In the genomic region with DNA sequence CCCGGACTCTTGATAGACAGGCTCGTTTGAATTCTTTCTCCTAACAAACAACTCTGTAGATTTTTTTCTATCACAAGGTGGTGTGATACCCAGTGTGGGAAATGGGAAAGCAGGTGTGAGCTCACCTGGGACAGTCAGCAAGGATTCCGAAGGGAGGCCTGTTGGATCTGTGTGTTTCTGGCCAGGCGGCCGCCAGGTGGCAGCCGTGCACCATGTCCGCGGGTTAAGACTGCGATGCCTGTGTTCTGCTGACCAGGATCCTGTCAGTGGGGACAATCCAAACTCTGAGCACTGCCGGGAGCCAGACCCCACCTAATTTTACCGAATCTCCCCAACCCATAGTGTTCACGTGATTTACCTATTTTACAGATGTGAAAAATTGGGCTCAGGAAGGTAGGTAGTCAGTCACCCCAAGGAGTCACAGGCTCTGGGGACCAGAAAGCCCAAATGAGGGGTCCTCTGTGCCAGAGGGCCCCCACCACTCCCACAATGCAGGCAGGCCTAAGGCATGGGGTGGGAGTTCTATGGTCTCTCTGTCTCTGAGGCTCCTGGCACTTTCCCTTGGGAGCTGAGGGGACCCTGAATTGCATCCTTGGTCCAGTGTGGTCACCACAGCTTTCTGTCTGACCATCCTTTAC, we compare ENCODE assay signal across 8 mouse cellular contexts.
DNase-seq lines count a peak whose midpoint lies in the region; ATAC-seq and TF ChIP-seq lines count a peak whose summit lies in the region.

No protein-coding gene starts in this region.

- H3K27ac ChIP-seq in hindbrain, embryonic 13.5 days, result no peak overlapping the region
- H3K27ac ChIP-seq in lung, postnatal 0 days (ENCODE audit: low read length), result 0 out of 2 replicates have a peak overlapping the region, but pooled peaks have one; percentile 14

- H3K9ac ChIP-seq in hindbrain, embryonic 13.5 days, result 0 out of 2 replicates have a peak overlapping the region, but pooled peaks have one; percentile 5
- H3K9ac ChIP-seq in lung, postnatal 0 days (replicated peaks; ENCODE audit: low read depth), result no peak overlapping the region

- WGBS in hindbrain, embryonic 13.5 days, result 11% methylated on average over 12 of the region's 12 CpGs
- WGBS in lung, postnatal 0 days, result 8% methylated on average over 12 of the region's 12 CpGs

- peaks cover 6% of the 10 kb centered on the region; the same call in 1 of the 2 replicates for H3K4me1 ChIP-seq in hindbrain, embryonic 13.5 days (replicated peaks)
- peaks cover 3% of the 10 kb centered on the region; the same call in 1 of the 2 replicates for H3K4me1 ChIP-seq in lung, postnatal 0 days (ENCODE audit: insufficient read depth, low read depth, low read length)

- no peak for TF ChIP-seq EP300 in lung, postnatal 0 days (IDR thresholded peaks at IDR 0.05)

- peak; percentile 87 for DNase-seq in Muller cell, postnatal 12 days (ENCODE audit: inconsistent ontology term)
- DNase-seq in cerebellum, postnatal 14 days, result peak; percentile 92 to 93
- DNase-seq in frontal cortex, postnatal 25 days (ENCODE audit: low spot score in 2 of 2), result peak; percentile 77
- DNase-seq in layer of hippocampus, postnatal 14 days (ENCODE audit: low spot score in 2 of 2), result peak; percentile 75 to 80
- DNase-seq in lung, postnatal 0 days (ENCODE audit: low spot score), result peak; percentile 85
- peak; percentile 73 for DNase-seq in ovary, postnatal 14 days (ENCODE audit: low spot score)
- DNase-seq in thymus, postnatal 0 days (ENCODE audit: low spot score), result peak; percentile 74

- no peak overlapping the region for H3K4me2 ChIP-seq in hindbrain, embryonic 13.5 days
- H3K4me2 ChIP-seq in lung, postnatal 0 days (replicated peaks; ENCODE audit: low read depth, low read length), result no peak overlapping the region

- H3K36me3 ChIP-seq in hindbrain, embryonic 13.5 days, result no peaks in the 10 kb centered on the region
- H3K36me3 ChIP-seq in lung, postnatal 0 days (ENCODE audit: insufficient read depth, low read length), result no peaks in the 10 kb centered on the region

- no peak overlapping the region for H3K4me3 ChIP-seq in hindbrain, embryonic 13.5 days
- H3K4me3 ChIP-seq in lung, postnatal 0 days (ENCODE audit: low read depth, low read length), result no peak overlapping the region

- TF ChIP-seq CTCF in lung, postnatal 0 days (IDR thresholded peaks at IDR 0.05), result peak; percentile 97

- H3K9me3 ChIP-seq in hindbrain, embryonic 13.5 days, result no peaks in the 10 kb centered on the region
- no peaks in the 10 kb centered on the region for H3K9me3 ChIP-seq in lung, postnatal 0 days (ENCODE audit: low read length)

- peak; percentile 86 for ATAC-seq in hindbrain, embryonic 13.5 days (ENCODE audit: low FRiP score)
- peak; percentile 61 for ATAC-seq in lung, postnatal 0 days

- no peaks in the 10 kb centered on the region for H3K27me3 ChIP-seq in hindbrain, embryonic 13.5 days
- no peaks in the 10 kb centered on the region for H3K27me3 ChIP-seq in lung, postnatal 0 days (replicated peaks; ENCODE audit: insufficient read depth, low read length)
